Mouse (Mus musculus) cerebellum, adult 2 months (tissue): ENCODE data around the gene Pef1.

Experiments
- CTCF ChIP-seq: fragments of 200-500 bp; IDR thresholded peaks from 2 replicates; pipeline ENCODE4 v1.5.1; 2011; ENCODE audit warnings: low read depth, mild to moderate bottlenecking, control low read depth, low read length, moderate library complexity, borderline replicate concordance; ENCODE audit not compliant: insufficient read depth
- POLR2A ChIP-seq: fragments of 200-500 bp; IDR thresholded peaks from 2 replicates; pipeline ENCODE4 v1.6.1; 2011; ENCODE audit warnings: low read length, control low read depth, borderline replicate concordance; ENCODE audit not compliant: insufficient read depth

DNA sequence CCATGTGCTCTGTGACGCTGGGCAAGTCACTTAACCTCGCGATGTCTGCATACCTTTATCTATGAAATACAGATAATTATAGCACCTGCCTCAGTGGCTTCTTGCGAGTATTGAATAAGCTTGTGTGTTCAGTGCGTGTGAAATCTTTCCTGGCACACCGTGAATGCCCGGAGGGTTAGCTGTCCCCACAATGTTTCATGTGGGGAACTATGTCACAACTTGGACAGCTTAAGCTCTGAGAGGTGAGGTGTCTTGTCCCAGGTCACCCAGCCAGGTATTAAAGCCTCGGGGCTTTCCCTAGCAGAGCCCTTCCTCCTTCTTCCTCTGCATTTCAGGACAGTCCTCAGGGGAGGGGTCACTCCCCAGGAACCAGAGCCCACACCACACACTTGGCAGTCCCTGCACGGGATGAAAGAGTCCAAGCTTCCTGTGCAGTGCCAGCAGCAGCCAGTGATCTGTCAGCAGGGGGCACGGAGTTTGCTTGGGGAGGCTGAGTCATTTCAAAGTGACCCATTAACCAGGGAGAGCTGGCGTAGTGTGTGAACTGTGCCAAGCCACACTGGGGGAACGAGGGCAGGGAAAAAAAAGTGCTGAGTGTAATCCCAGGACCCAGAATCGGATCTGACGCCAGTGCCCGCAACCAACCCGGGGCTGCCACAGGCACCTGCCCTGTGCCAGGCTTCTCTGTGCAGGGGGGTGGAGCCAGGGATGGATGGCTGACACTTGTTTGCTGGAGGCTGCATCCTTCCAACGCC, 27.4 kb upstream of the Pef1 start:
- TF ChIP-seq POLR2A (no peak), CTCF (no peak)
